In the genomic region with DNA sequence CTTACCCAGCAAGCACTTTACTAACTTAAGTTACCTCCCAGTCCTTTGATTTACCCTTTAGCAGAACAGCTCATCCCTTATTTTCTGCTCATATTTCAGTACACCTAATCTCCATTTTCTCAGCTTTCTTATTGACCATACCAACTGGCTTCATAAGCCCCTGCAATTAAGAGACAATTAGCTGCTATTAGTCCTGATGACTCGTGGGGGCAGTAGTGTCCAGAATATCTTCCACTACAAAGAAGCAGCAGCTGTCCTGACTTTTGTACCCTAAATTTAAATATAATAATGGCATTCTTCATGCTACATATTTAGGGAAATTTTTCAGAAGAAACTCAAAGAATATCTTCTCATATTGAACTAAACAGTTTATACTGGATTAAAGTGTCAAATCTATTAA, we compare ENCODE assay signal across 9 mouse cellular contexts. TPM values are rescaled to one million over a fixed set of nuclear protein-coding genes. Genes with fewer than 3 reads are reported as not detected.
DNase-seq lines count a peak whose midpoint lies in the region; ATAC-seq and TF ChIP-seq lines count a peak whose summit lies in the region.
"Had no signal": no experiment of that assay in that cellular context is flagged by ENCODE, and none has a peak within 500 bp of the region (broad histone marks: within the 10 kb centered on the region; RNA-seq: fewer than 3 reads in every experiment).

No protein-coding gene starts in this region.

- H3K27ac ChIP-seq in lung, embryonic 14.5 days (ENCODE audit: low read depth), result no peak overlapping the region
- no peak overlapping the region for H3K27ac ChIP-seq in stomach, postnatal 0 days (replicated peaks)

- no peak overlapping the region for H3K4me3 ChIP-seq in lung, embryonic 14.5 days (ENCODE audit: low read depth, low read length)
- no peak overlapping the region for H3K4me3 ChIP-seq in stomach, postnatal 0 days (ENCODE audit: low read depth, low read length)

- no peaks in the 10 kb centered on the region for H3K36me3 ChIP-seq in lung, embryonic 14.5 days (ENCODE audit: insufficient read depth)
- no peaks in the 10 kb centered on the region for H3K36me3 ChIP-seq in stomach, postnatal 0 days (ENCODE audit: control insufficient read depth, insufficient read depth, low read length)

- 14% methylated on average over 1 of the region's 1 CpGs for WGBS in lung, embryonic 14.5 days
- 20% methylated on average over 1 of the region's 1 CpGs for WGBS in stomach, postnatal 0 days

- no peak overlapping the region for H3K4me2 ChIP-seq in lung, embryonic 14.5 days
- H3K4me2 ChIP-seq in stomach, postnatal 0 days (replicated peaks; ENCODE audit: low read depth), result no peak overlapping the region

- peak; percentile 44 for TF ChIP-seq CTCF in lung, embryonic 14.5 days (IDR thresholded peaks at IDR 0.05; ENCODE audit: low read depth)
- peak; percentile 62 for TF ChIP-seq CTCF in stomach, postnatal 0 days (IDR thresholded peaks at IDR 0.05; ENCODE audit: low read depth)

- H3K9me3 ChIP-seq in lung, embryonic 14.5 days (ENCODE audit: low read depth, low read length), result no peaks in the 10 kb centered on the region
- H3K9me3 ChIP-seq in stomach, postnatal 0 days (ENCODE audit: control insufficient read depth, low read length), result no peaks in the 10 kb centered on the region

- H3K9ac ChIP-seq in lung, embryonic 14.5 days, result no peak overlapping the region
- H3K9ac ChIP-seq in stomach, postnatal 0 days (ENCODE audit: low read length), result no peak overlapping the region

- no peaks in the 10 kb centered on the region for H3K4me1 ChIP-seq in lung, embryonic 14.5 days (ENCODE audit: insufficient read depth)
- no peaks in the 10 kb centered on the region for H3K4me1 ChIP-seq in stomach, postnatal 0 days (replicated peaks; ENCODE audit: control insufficient read depth, insufficient read depth)

- TF ChIP-seq EP300 in stomach, postnatal 0 days (optimal IDR thresholded peaks at IDR 0.05), result no peak

- peak; percentile 22 for DNase-seq in adrenal gland, postnatal 10 days
- DNase-seq in adrenal gland, adult 18-20 months (ENCODE audit: low spot score in 2 of 2), result no peak
- DNase-seq in heart, postnatal 4 days, result peak; percentile 19
- no peak for DNase-seq in heart, adult 9 months (ENCODE audit: low spot score in 2 of 2)
- DNase-seq in lung, embryonic 14.5 days, result peak; percentile 47
- no peak for DNase-seq in lung, postnatal 25 days (ENCODE audit: low spot score)
- no peak for DNase-seq in stomach, postnatal 0 days (ENCODE audit: low spot score)
- DNase-seq in thymus, postnatal 25 days, result no peak

- H3K27me3 ChIP-seq in lung, embryonic 14.5 days (ENCODE audit: insufficient read depth, low read length), result no peaks in the 10 kb centered on the region
- H3K27me3 ChIP-seq in stomach, postnatal 0 days (ENCODE audit: control insufficient read depth, insufficient read depth, low read length), result no peaks in the 10 kb centered on the region

- ATAC-seq in lung, embryonic 14.5 days (ENCODE audit: insufficient read depth), result no peak
- ATAC-seq in stomach, postnatal 0 days (ENCODE audit: low FRiP score, low TSS enrichment), result no peak

RNA-seq across cellular contexts. Expression of gene Fam171a1, which starts 24.8 kb away (rescaled TPM):
- total RNA-seq in adrenal gland, postnatal 10 days (2021), result 10 to 100 TPM; 26.0 to 31.5 TPM
- 10 to 100 TPM; 16.8 to 22.7 TPM for total RNA-seq in adrenal gland, adult 18-20 months (2021)
- 10 to 100 TPM; 36.0 to 36.5 TPM for total RNA-seq in heart, postnatal 4 days (2021)
- 57.0 and 58.3 TPM in 2 replicates for polyA plus RNA-seq in lung, embryonic 14.5 days (2014; fragmentation: Nextera tagmentation; extraction: Ambion mirVana)
- 9.7 and 10.4 TPM in 2 replicates for polyA plus RNA-seq in stomach, postnatal 0 days (2015; fragmentation: Nextera tagmentation; extraction: Ambion mirVana)
- total RNA-seq: neutrophil, adult 5-6 weeks had no signal

Comparison
In these comparisons a context has a peak if more than half of its experiments do, and no peak if none do; other contexts are left out.
1. DNase-seq: peak in adrenal gland, postnatal 10 days (single experiment), heart, postnatal 4 days (single experiment) and lung, embryonic 14.5 days (single experiment); none in adrenal gland, adult 18-20 months (0 of 2), heart, adult 9 months (0 of 2), lung, postnatal 25 days (single experiment), stomach, postnatal 0 days (single experiment) and thymus, postnatal 25 days (single experiment).